Mouse (Mus musculus): ENCODE data around the gene Mki67.
"Not testable (repeated sequence)": the region's sequence is repeated elsewhere in the genome, so short reads cannot be mapped to it uniquely, and the experiment has no call there.

Gene Mki67

GRCm38 (mm10) chr7:135716968-135717557 is 902 bp upstream of the Mki67 start:
- in situ Hi-C loops (cut with MboI, MseI), result no loop called here

DNA sequence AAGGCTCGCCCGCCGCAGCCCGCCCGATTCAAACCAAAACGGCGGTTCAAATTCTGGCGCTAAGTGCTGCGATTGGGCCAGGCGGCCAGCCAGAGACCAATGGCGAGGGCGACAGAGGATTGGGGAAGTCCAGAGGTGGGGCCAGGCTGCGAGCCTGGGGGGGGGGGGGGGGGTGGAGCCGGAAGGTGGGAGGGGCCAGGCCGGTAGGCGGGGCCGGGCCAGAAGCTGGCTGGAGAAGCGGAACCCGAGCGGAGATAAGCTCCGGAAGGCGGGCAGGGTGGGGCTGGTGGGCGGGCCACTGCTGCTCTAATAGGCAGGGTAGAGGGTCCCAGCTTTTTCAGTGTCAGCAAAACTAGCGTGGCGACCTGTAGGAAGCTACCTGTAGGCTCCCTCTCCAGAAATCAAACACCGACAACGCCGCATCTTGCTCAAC is 300 bp upstream of the Mki67 start:
- in situ Hi-C loops (cut with MboI, MseI), result no loop called here

DNA sequence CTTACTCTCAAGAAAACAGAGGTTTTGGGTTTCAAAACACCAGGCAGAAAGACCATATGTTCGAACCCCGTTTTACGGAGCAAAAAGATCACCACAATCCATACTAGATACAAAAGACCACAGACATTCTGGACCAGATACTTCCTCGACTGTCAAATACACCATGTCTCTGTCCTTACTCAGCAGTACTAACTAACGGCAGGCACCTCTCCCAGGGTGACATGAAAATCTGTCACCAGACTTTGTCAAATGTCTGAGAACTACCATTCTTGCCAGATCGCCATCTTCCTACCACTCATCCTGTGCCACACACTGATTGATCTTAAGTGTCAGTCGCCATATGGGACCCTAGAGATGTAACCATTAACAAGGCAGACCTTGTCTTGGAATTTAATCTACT is 995 bp downstream of the Mki67 start:
- in situ Hi-C loops (cut with MboI, MseI), result no loop called here

- in situ Hi-C loops (cut with MboI, MseI), result no loop called here
Measured at GRCm38 (mm10) chr7:135713326-135713725, 2.8 kb downstream of the Mki67 start.

- in situ Hi-C loops (cut with MboI, MseI), result no loop called here
Measured at GRCm38 (mm10) chr7:135712534-135712933, 3.6 kb downstream of the Mki67 start.

- in situ Hi-C loops (cut with MboI, MseI), result no loop called here
Measured at GRCm38 (mm10) chr7:135710702-135711101, 5.5 kb downstream of the Mki67 start.

DNA sequence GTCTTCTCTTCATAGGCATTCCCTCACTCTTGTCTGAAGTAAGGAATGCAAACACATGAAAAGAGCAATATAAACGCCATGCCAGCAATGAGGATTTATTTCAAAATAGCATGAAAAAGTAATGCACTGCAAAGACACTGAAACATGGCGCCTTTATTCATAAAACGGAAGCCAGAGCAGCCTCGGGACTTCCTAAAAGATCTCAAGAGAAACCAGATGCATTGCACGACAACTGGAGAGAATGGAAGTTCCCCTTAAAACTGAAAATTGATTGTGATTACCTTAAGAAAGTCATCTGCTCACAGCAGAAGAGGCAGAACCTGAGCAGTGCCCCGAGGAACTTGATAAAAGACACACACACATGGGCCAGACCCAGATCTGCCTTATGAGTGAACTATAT is 10.4 kb downstream of the Mki67 start:
- in situ Hi-C loops (cut with MboI, MseI), result no loop called here

DNA sequence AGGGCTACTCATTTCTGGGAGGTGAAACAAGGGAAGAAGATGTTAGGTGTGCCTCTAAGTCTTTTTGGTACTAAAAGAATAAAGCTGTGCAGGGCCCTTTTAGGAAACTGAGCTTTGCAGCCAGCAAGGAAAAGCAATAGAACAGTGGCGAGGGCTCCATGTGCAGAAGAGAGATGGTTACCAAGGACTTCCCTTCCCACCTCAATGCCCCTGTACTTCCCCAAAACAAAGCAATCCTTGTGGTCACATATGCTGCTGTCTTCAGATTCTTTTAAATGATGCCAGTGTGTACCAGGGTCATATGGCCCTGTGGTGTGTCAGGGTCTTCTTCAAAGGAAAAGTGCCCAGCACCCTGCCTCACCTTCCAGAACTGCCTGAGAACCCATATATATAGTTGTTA is 11.1 kb downstream of the Mki67 start:
- in situ Hi-C loops (cut with MboI, MseI), result no loop called here

- in situ Hi-C loops (cut with MboI, MseI), result no loop called here
Measured at GRCm38 (mm10) chr7:135704251-135704650, 11.9 kb downstream of the Mki67 start.

GRCm38 (mm10) chr7:135703600-135704148 is 12.5 kb downstream of the Mki67 start:
- in situ Hi-C loops (cut with MboI, MseI), result no loop called here

DNA sequence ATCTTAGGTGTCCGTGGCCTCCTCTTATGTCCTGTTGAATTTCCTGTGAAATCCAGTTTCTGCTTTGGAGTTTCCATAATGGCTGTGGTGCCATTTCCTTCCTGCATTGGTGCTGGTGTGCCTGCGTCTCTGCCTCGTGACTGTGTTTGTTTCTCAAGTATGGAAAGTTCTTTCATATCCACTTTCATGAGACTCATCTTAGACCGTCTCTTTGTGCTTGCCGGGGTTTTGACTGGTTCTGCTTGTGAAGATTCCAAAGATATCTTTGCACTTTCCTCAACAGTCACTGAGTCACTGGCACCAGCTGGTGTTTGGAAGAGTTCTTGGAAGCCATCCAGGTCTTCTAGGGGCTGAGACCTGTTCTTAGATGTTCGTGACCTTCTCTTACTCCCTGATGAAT is 16.8 kb downstream of the Mki67 start:
- in situ Hi-C loops (cut with MboI, MseI), result not testable (repeated sequence)

- in situ Hi-C loops (cut with MboI, MseI), result no loop called here
Measured at GRCm38 (mm10) chr7:135698362-135698761, 17.8 kb downstream of the Mki67 start.

- in situ Hi-C loops (cut with MboI, MseI), result not testable (repeated sequence)
Measured at GRCm38 (mm10) chr7:135697021-135697740, 19.0 kb downstream of the Mki67 start.

DNA sequence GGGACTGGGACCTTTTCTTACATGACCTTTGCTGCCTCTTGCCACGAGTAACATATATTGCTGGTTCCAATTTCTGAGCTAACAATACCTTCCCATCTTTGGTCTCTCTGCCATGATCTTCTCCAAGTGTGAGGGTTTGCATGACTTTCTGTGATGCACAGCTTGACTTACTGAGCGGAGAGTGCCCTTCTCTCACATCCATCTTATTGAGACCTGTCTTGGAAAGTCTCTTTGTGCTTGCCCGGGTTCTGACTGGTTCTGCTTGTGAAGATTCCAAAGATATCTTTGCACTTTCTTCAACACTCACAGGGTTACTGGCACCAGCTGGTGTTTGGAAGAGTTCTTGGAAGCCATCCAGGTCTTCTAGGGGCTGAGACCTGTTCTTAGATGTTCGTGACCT is 20.0 kb downstream of the Mki67 start:
- in situ Hi-C loops (cut with MboI, MseI), result no loop called here

DNA sequence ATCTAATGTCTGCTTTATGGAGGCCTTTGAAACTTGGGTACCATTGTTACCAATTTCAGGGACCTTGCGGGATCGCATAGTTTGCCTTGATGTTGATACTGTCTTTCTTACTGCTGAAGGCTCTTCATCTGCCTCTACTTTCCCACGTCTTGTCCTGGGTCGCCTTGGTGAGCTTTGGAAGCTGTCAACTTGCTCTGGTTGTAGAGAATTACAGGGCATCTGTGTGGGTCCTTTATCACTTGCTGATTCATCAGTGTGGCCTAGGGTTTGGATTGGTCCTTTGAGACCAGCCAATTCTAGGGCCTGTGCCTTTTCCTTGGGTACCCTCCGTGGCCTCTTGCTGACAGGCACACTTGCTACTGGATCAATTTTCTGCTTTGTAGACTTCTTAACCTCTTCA is 21.4 kb downstream of the Mki67 start:
- in situ Hi-C loops (cut with MboI, MseI), result no loop called here

GRCm38 (mm10) chr7:135694130-135694529 is 22.0 kb downstream of the Mki67 start:
- in situ Hi-C loops (cut with MboI, MseI), result no loop called here

- in situ Hi-C loops (cut with MboI, MseI), result no loop called here
Measured at GRCm38 (mm10) chr7:135691941-135692340, 24.2 kb downstream of the Mki67 start.

GRCm38 (mm10) chr7:135689396-135689795 is 26.8 kb downstream of the Mki67 start:
- in situ Hi-C loops (cut with MboI, MseI), result loop anchor here (10.0 kb wide), 1 partner anchor 455 kb away; no protein-coding TSS in a partner anchor

DNA sequence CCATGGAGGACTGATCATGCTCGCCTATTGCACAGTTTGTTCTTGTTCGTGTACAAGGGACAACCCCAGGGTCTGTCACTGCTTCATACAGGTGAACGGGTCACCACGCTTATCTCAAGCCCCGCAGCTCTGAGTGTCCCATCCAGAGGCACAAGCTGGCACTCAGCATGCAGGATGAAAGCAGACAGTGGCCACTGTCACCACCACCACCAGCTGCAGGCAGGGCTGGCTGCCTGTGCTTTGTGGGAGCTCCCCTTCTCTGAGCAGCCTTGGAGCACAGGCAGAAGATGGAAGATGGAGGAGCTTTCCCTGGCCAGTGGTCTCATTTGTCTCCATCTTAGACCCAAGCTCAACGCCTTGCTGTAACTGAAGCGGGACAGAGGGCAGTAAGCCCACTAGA is 31.2 kb downstream of the Mki67 start:
- in situ Hi-C loops (cut with MboI, MseI), result loop anchor here (10.0 kb wide), 1 partner anchor 460 kb away; no protein-coding TSS in a partner anchor

DNA sequence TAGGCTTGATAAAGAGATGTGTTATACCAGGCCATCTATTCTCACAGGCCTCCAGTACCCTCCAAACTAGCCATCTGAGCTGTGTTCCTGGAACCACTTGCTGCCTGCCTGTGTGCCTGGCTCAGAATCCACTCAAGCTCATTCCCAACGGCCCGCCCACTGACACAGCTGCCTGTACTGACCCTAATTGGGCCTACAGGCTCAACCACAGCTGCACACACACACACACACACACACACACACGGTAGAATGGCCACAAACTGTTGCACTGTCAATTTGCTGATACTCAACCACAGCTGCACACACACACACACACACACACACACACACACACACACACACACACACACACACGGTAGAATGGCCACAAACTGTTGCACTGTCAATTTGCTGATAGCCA is 32.1 kb downstream of the Mki67 start:
- in situ Hi-C loops (cut with MboI, MseI), result loop anchor here (10.0 kb wide), 1 partner anchor 461 kb away; no protein-coding TSS in a partner anchor

GRCm38 (mm10) chr7:135680334-135680733 is 35.8 kb downstream of the Mki67 start:
- in situ Hi-C loops (cut with MboI, MseI), result loop anchor here (10.0 kb wide), 1 partner anchor 464 kb away; no protein-coding TSS in a partner anchor

DNA sequence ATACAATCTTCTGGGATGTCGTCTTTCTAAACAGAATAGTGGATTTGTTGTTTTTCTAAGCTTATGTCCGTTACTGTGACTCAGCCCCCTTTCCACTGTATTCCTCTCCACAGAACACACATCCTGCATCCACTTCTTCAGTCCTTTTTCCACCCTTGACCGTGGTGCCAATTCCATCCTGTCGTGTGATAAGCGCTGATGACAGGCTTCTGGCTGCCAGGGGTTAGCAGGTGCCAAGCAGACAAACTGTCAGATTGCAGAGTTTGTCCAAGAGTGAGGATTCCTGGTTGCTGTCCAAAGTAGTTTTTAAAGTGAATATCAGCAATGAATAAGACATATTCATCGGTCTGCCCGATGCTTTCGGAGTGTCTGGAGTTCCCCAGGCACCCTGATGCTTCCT is 39.4 kb downstream of the Mki67 start:
- in situ Hi-C loops (cut with MboI, MseI), result no loop called here

DNA sequence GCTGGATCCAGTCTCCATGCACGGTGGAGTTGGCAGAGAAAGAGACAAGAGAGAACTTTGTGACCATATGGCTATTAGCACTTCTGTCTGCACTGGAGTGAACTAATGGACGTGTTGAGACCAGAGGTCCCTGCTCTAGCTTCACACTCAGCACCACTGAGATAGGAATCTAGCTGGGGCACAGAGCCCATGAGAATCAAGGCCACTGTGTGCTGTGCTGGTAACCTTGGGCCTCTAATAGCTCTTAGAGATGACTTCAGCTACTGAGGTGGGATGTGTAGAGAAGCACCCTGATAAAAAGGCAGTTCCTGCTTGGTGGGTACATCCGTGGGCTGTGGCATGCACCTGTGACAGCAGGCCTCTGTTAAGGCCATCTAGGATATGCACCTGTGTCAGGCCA is 42.6 kb downstream of the Mki67 start:
- in situ Hi-C loops (cut with MboI, MseI), result no loop called here
